Mouse (Mus musculus) kidney, adult 9 months (tissue): ENCODE measurements at regions not wholly inside any gene's neighbourhood (a gene's known extent, or its start where the extent isn't known, plus 50 kb on each side); places are given as distances from the start of the nearest gene placed in this dataset.

Source experiments
- DNase-seq: peaks from one replicate; pipeline ENCODE4 v3.0.0; 2022

DNA sequence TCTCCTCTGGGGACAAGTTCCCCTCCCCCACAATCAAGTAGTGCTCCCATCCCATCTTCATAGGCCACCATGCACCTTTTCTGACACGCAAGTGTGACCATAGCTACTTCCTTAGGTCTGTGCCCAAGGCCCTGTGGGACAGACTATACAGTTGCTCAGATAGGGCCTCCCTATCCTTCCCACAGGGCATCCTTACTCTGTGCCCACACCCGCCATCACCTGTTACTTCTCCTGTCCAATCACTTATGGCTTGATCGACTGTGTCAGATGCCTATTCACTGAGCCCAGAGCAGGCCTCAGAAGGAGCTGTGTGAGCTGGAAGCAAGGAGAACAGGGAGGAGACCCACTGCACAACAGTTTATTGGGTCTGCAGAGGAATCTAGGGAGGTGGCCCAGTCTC lies 56.6 kb upstream of the Lrpap1 start:
- DNase-seq: no peak

DNA sequence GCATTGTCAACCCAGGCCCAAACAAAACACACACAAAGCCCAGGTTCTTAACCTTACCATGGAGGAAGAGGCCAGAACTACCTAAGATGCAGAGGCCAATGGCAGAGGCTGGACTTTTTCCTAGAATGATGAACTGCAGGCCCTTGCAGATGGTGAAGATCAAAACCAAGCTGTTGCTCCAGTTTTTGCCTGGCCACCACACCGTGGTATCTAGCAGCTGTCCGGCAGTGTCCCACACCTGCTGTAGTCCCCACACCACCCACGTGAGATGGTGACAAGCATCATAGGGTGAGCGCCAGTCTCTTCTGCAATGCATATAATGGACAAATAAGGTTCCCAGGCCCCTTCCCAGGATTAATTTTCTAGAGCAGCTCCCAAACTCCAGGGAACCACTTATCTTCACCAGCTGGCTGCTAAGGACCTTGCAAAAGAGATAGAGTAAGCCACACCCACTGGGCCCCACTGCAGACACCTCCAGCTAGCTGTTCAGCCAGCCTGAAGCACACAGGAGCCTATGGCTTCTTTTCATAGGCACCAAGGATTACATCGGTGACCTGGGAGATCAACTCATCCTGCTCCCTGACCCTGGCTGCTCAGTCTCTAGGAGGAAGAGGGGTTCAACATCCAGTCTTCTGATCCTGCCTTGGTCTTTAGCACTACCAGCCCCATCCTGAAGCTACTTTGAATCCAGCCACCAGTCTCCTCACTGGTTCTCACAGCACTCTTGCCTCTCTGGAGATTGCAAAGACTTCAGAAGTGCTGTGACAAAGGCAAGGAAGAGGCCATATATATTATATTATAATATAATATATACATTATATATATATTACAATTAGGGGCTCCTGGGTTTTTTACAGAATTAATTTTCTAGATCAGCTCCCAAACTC lies 55.6 kb upstream of the Lrpap1 start:
- DNase-seq: no peak

DNA sequence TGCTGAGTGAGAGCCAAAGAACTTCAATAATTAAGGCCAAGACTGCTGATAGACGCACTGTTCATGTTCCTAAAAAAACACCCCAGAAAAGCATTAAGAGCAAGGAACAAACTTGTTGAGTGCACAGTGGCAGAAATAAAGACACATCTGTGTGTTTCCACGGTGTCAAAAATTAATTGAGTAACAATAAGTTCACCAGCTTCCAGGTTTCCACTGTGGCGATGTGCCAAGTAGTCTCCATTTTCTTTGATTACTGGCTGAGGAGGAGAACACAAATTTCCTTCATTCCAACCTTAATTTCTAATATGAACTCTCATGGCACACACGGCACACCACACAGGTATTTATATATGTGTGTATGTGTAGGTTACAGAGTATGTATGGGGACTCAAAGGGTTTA lies 54.3 kb upstream of the Lrpap1 start:
- DNase-seq: no peak

DNA sequence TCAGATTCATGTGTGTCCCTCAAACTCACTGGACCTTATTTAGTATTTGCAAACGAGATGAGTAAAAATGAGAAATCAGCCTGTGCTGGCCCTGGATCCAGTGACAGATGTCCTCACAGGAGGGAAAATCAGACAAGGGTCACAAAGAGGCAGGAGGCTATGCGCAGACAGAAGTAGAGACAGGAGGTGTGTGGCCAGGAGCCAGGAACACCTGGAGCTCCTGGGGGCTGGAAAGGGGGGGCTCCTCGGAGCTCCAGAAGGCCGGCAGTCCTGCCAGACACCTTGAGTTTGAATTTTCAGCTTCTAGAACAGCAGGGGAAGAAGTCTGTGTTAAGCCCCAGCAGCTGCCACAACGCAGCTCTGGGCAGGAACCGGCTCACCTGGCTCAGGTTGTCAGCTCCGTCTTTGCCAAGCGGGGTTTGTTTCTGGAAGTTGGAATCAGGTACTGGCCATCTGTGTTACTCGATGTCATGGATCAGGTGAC lies 53.7 kb upstream of the Lrpap1 start:
- no peak for DNase-seq

DNA sequence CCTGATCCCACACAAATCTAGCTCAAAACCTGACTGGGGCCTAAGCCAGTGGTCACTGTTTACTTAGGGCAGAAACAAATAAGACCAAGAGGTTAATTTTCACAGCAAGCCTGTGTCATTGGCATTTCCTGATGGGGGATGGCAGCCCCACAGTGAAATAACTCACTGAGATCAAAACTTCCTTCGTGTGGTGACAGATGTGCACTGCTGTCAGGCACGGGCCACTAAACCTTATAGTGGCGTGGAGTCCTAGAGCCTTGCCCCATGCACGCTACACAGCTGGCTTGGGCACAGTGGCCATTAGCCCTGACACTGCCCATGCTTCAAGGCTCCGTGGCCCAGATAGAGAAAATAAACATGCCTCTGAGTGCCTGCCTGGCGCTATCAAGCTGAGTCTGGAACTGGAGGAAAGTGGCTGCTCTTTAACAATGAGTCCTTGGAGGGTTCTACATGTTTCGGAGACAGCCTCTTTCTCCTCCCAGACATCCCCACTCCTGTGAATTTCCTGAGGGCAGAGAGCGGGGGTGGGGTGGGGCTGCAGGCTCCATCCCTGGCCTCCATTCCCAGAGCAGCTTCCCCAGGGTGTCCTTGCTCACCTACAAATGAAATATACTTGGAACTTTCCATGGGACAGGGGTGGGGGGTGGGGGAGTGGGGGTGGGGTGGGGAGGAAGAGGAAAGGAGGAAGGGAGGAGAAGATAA lies 52.9 kb upstream of the Lrpap1 start:
- no peak for DNase-seq

DNA sequence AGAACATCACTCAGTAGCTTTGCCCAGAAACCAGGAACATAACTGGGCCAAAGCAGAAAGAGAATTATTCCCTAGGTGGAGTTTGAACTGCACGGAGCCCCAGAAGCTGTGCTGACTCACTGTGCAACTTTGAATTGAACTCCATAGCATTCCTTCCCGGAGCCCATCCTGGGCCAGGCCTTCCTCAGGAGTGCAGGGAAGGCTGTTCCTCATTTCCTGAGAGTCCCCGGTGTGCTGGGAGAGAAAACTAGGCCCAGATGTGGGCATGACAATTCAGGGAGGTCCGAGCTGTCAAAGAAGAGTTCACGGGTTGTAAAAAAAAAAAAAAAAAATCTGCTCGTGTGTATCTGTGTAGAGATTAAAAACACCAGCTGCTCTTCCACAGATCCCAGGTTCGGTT lies 50.8 kb upstream of the Lrpap1 start:
- no peak for DNase-seq

DNA sequence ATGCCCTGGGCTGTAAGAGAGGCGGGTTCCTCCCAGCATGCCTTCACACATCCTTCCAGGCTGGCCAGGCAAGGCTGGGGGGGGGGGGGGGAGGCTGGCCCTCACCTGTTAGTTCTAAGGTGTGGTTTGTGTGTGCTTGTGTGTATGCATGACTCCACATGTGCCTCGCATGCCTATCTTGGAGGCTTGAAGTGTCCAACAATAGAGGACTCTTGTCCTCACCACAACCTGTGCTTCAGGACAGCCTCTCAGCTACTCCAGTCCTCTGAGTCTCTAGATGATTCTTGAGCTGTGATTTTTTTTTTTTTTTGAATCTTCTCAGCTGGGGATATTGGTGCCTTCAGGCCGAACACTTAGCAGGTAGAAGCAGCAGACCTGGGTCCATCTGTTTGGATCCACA lies 50.2 kb upstream of the Lrpap1 start:
- no peak for DNase-seq
